Mouse (Mus musculus): Measurements from ENCODE around the gene Rhog. TPM values are rescaled to one million over a fixed set of nuclear protein-coding genes. Genes with fewer than 3 reads are reported as not detected.
A peak's percentile ranks its signal among the peaks of the same experiment; 100 is the strongest.

Rhog gene
- polyA plus RNA-seq, 1 experiment from 2014 or later: 43.2 TPM

- TF ChIP-seq CTCF (IDR thresholded peaks at IDR 0.05): no peak
- ATAC-seq (no peak), DNase-seq (ENCODE audit: low read depth, low spot score) (no peak)
- H3K27me3 ChIP-seq: no peaks in the 10 kb centered on the region
- in situ Hi-C loops (cut with MboI; ENCODE audit: low pct_unique_long_range_greater_than_20kb): loop anchor here (25.0 kb wide), 1 partner anchor 431 kb away; the partner anchor contains the start of genes Olfr557 and Trim68
- CTCF ChIA-PET: interaction anchor here (0.9 to 1.8 kb wide), 5 partner anchors 11 to 169 kb away, joined by 3 to 10 read pairs (median 4); partner anchors contain the start of gene Stim1
- POLR2A ChIA-PET: interaction anchor here (1.6 kb wide), 1 partner anchor 162 kb away, joined by 3 read pairs; no protein-coding TSS in a partner anchor
Measured at GRCm38 (mm10) chr7:102256636-102257035, 782 bp upstream of the Rhog start.

DNA sequence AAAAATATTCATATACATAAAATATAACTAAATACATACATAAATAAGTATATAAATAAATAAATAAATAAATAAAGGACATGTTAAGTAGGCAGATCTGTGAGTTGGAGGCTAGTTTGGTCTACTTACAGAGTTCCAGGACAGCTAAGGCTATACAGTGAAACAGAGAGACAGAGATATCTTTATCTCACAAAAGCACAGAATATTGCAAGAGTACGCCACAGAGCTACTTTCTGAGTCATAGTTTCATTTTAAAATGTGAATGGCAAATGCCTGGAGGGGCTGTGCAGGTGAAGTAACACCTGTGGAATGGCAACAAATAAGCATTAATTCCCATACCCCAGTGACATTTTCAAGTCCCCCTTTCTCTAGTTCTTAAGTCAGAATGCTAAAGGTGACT is 2.2 kb downstream of the Rhog start:
- in situ Hi-C loops (cut with MboI; ENCODE audit: low pct_unique_long_range_greater_than_20kb): loop anchor here (25.0 kb wide), 1 partner anchor 434 kb away; the partner anchor contains the start of genes Olfr557 and Trim68
- ATAC-seq (no peak), DNase-seq (ENCODE audit: low read depth, low spot score) (no peak)
- no peaks in the 10 kb centered on the region for H3K27me3 ChIP-seq
- no peak for TF ChIP-seq CTCF (IDR thresholded peaks at IDR 0.05)
- ChIA-PET POLR2A (no interaction called here), CTCF (no interaction called here)

DNA sequence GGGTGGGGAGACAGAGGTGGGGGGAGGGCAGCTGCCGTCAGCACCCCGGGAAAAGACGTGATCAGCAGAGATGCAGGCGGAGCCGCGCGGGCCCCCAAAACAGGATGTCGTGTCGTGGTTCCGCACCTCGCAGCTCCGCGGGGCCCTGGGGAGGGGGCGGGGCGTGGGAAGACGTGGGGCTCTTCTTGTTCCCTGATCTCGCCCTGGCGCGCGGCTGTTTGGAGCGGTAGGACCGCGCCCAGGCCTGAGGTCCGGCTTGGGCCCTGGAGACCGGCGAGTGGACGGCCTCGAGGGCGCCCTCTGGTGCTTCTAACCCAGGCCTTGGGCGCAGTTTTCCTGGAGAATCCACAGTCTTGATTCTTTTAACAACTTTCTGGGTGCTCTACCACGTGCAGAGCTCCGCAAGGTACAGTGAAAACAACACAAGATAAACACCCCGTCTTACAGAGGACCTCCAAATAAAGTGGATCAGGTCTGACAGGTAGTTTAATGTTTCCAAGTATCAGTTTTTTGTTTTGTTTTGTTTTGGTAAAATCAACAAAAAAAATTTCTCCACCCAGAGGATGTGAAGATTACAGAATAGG is 5.1 kb downstream of the Rhog start:
- in situ Hi-C loops (cut with MboI; ENCODE audit: low pct_unique_long_range_greater_than_20kb): loop anchor here (25.0 kb wide), 1 partner anchor 437 kb away; the partner anchor contains the start of genes Olfr557 and Trim68
- ChIA-PET CTCF (interaction anchor here (0.9 to 1.4 kb wide), 3 partner anchors 55 to 190 kb away, joined by 3 to 4 read pairs (median 3); no protein-coding TSS in a partner anchor), POLR2A (interaction anchor here (0.6 to 1.5 kb wide), 4 partner anchors 12 to 194 kb away, joined by 3 to 4 read pairs (median 3); no protein-coding TSS in a partner anchor)
- DNase-seq (ENCODE audit: low read depth, low spot score): no peak
- TF ChIP-seq CTCF (IDR thresholded peaks at IDR 0.05): peak; percentile 98
- ATAC-seq: peak; percentile 80
- H3K27me3 ChIP-seq: no peaks in the 10 kb centered on the region

DNA sequence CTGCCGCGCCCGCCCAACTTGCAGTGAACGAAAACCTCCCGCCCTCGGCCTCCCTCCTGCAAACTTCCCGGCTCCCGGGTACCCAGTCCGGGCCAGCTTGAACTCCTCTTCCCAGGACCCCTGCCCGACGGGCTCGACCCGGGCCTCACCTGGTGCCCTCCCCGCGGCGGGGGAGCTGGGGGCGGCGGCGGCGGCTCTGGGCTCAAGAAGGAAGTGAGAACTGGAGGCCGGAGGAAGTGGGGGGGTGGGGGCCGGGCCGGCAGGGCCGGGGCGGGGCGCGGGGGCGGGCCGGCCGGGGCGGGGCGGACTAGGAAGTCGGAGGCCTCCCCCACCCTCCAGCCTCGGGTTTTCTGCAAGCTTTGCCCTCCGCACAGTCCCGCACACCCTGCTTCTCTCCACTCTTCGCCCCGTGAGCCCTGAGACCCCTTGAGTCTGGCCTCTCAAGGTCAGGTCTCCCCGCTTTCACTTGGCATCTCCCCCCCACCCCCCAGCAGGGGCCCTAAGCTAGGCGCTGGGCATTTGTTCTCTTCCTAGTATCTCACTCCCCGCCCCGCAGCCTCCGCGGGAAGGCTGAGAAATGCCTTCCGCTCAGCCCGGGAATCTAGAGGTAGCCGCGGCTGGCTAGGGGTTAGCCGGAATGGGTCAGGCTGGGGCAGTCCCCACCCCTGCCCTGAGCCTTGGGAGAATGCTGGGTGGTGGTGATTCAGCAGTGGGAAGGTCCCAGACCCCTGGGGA is 5.8 kb downstream of the Rhog start:
- POLR2A ChIA-PET: interaction anchor here (0.6 to 1.5 kb wide), 4 partner anchors 12 to 194 kb away, joined by 3 to 4 read pairs (median 3); no protein-coding TSS in a partner anchor
- ATAC-seq (peak; percentile 84), DNase-seq (ENCODE audit: low read depth, low spot score) (peak; percentile 68)
- no peaks in the 10 kb centered on the region for H3K27me3 ChIP-seq
- TF ChIP-seq CTCF (IDR thresholded peaks at IDR 0.05): no peak
- in situ Hi-C loops (cut with MboI; ENCODE audit: low pct_unique_long_range_greater_than_20kb): loop anchor here (25.0 kb wide), 2 partner anchors 437 to 588 kb away; partner anchors contain the start of genes Clpb, Olfr557 and Trim68
- CTCF ChIA-PET: interaction anchor here (0.9 to 1.4 kb wide), 3 partner anchors 54 to 190 kb away, joined by 3 to 4 read pairs (median 3); no protein-coding TSS in a partner anchor

- no peak for DNase-seq (ENCODE audit: low read depth, low spot score)
- CTCF ChIA-PET: no interaction called here
- TF ChIP-seq CTCF (IDR thresholded peaks at IDR 0.05): no peak
- no peaks in the 10 kb centered on the region for H3K27me3 ChIP-seq
- POLR2A ChIA-PET: interaction anchor here (1.1 to 1.5 kb wide), 3 partner anchors 11 to 195 kb away, joined by 3 to 4 read pairs (median 3); no protein-coding TSS in a partner anchor
- peak; percentile 35 for ATAC-seq
- in situ Hi-C loops (cut with MboI; ENCODE audit: low pct_unique_long_range_greater_than_20kb): loop anchor here (25.0 kb wide), 1 partner anchor 587 kb away; the partner anchor contains the start of gene Clpb
Measured at GRCm38 (mm10) chr7:102249531-102249895, 6.3 kb downstream of the Rhog start.

DNA sequence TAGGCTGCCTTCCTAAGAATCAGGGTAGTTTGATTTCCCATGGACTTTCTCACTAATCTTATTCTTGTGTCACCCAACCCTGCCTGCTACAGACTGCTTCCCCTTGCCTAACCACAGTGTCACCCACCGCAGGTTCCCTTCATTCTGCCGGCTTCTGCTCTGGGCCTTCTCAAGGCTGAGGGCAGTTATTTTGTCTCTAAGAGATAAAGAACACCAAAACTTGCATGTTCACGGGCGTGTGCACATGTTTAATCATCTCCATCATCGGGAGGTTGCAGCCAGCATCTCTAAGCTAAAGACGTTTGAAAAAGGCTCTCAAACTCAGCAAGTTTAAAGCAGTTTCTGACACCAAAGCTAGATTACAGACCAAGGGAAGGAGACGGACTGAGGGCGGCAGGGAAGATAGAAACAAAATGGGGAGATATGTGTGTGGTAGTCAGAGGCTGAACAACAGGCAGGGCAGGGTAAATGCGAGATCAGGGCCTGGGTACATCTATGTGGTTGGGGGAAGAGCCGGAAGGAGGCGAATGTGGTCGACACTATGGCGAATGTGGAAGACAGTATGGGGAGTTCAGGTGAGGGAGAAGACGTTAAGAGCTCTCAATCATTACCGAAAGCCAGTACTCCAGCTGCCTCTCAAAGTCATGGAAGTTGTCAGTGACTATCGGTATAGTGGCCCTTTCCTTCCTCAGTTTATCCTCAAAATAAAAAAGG is 7.0 kb downstream of the Rhog start:
- ChIA-PET CTCF (no interaction called here), POLR2A (no interaction called here)
- DNase-seq (ENCODE audit: low read depth, low spot score) (no peak), ATAC-seq (no peak)
- H3K27me3 ChIP-seq: no peaks in the 10 kb centered on the region
- no peak for TF ChIP-seq CTCF (IDR thresholded peaks at IDR 0.05)
- in situ Hi-C loops (cut with MboI; ENCODE audit: low pct_unique_long_range_greater_than_20kb): loop anchor here (25.0 kb wide), 1 partner anchor 587 kb away; the partner anchor contains the start of gene Clpb

GRCm38 (mm10) chr7:102246956-102247797 is 8.7 kb downstream of the Rhog start:
- no peaks in the 10 kb centered on the region for H3K27me3 ChIP-seq
- DNase-seq (ENCODE audit: low read depth, low spot score): no peak
- in situ Hi-C loops (cut with MboI; ENCODE audit: low pct_unique_long_range_greater_than_20kb): loop anchor here (25.0 kb wide), 1 partner anchor 585 kb away; the partner anchor contains the start of gene Clpb
- TF ChIP-seq CTCF (IDR thresholded peaks at IDR 0.05): no peak
- CTCF ChIA-PET: interaction anchor here (1.1 to 1.7 kb wide), 2 partner anchors 12 to 19 kb away, joined by 3 read pairs; no protein-coding TSS in a partner anchor
- no peak for ATAC-seq
- POLR2A ChIA-PET: interaction anchor here (1.0 to 1.4 kb wide), 2 partner anchors 11 to 13 kb away, joined by 3 read pairs; no protein-coding TSS in a partner anchor

- ChIA-PET POLR2A (interaction anchor here (1.4 kb wide), 1 partner anchor 12 kb away, joined by 3 read pairs; no protein-coding TSS in a partner anchor), CTCF (interaction anchor here (1.7 kb wide), 1 partner anchor 11 kb away, joined by 3 read pairs; no protein-coding TSS in a partner anchor)
- no peaks in the 10 kb centered on the region for H3K27me3 ChIP-seq
- no peak for ATAC-seq
- DNase-seq (ENCODE audit: low read depth, low spot score): no peak
- TF ChIP-seq CTCF (IDR thresholded peaks at IDR 0.05): no peak
- in situ Hi-C loops (cut with MboI; ENCODE audit: low pct_unique_long_range_greater_than_20kb): loop anchor here (25.0 kb wide), 1 partner anchor 584 kb away; the partner anchor contains the start of gene Clpb
Measured at GRCm38 (mm10) chr7:102246265-102246664, 9.6 kb downstream of the Rhog start.

- H3K27me3 ChIP-seq: no peaks in the 10 kb centered on the region
- ATAC-seq: no peak
- CTCF ChIA-PET: interaction anchor here (1.7 kb wide), 1 partner anchor 11 kb away, joined by 3 read pairs; no protein-coding TSS in a partner anchor
- TF ChIP-seq CTCF (IDR thresholded peaks at IDR 0.05): no peak
- in situ Hi-C loops (cut with MboI; ENCODE audit: low pct_unique_long_range_greater_than_20kb): loop anchor here (25.0 kb wide), 1 partner anchor 583 kb away; the partner anchor contains the start of gene Clpb
- DNase-seq (ENCODE audit: low read depth, low spot score): no peak
- POLR2A ChIA-PET: interaction anchor here (1.4 kb wide), 1 partner anchor 12 kb away, joined by 3 read pairs; no protein-coding TSS in a partner anchor
Measured at GRCm38 (mm10) chr7:102245775-102246174, 10.1 kb downstream of the Rhog start.
